25 mouse cellular contexts compared by ENCODE assay signal in the genomic region with DNA sequence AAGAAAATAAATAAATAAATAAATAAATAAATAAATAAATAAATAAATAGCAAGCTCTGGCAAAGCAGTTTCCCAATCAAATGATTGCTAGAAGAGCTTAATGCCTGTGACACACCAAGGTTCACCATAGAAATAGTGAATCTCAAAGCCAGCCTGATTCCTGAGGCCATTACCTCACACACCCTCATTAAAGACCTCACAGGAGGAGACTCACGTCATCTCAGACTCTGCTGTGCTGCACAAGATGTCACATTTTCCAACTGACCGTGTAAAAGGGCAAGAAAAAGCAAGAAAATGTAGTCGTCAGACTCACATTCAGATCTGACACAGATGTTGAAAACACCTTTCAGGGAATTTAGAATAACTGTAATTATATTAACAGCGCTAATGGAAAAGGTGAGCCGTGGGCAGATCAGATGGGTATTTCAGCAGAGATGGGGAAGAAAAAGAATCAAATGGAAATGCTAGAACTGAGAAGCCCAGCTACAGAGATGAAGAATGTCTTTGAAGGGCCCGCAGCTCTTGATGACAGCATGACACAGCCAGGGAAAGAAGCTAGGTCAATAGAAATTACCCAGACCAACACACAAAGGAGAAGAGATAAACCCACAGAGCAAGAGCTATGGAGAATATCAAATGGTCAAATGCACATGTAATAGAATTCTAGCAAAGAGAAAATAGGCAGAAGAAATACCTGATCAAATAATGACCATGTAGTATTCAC.
A peak's percentile ranks its signal among the peaks of the same experiment; 100 is the strongest.
DNase-seq lines count a peak whose midpoint lies in the region; ATAC-seq and TF ChIP-seq lines count a peak whose summit lies in the region.
"Had no signal": no experiment of that assay in that cellular context is flagged by ENCODE, and none has a peak within 500 bp of the region (broad histone marks: within the 10 kb centered on the region; RNA-seq: fewer than 3 reads in every experiment).

No protein-coding gene starts in this region.

- H3K36me3 ChIP-seq in forebrain, embryonic 13.5 days (ENCODE audit: poor library complexity, severe bottlenecking), result peaks cover 9% of the 10 kb centered on the region
- no peaks in the 10 kb centered on the region for H3K36me3 ChIP-seq in forebrain, embryonic 11.5 days (ENCODE audit: control insufficient read depth, insufficient read depth, low read length)
- peaks cover 3% of the 10 kb centered on the region; the same call in 1 of the 2 replicates for H3K36me3 ChIP-seq in midbrain, embryonic 16.5 days (ENCODE audit: control insufficient read depth, insufficient read depth, low read length)
- 0 out of 2 replicates have a peak, but pooled peaks cover 2% of the 10 kb centered on the region for H3K36me3 ChIP-seq in midbrain, embryonic 13.5 days
- H3K36me3 ChIP-seq in CH12.LX (replicated peaks in 1 of 2; ENCODE audit: control insufficient read depth in 1 of 2, insufficient read depth in 1 of 2, low read length in 1 of 2), result no peaks in the 10 kb centered on the region
- no peaks in the 10 kb centered on the region for H3K36me3 ChIP-seq in forebrain, postnatal 0 days (ENCODE audit: insufficient read depth)
- H3K36me3 ChIP-seq: heart, embryonic 15.5 days had no signal

- peak overlapping the region; percentile 60 for H3K27ac ChIP-seq in forebrain, embryonic 13.5 days
- no peak overlapping the region for H3K27ac ChIP-seq in forebrain, embryonic 11.5 days (ENCODE audit: low read depth, low read length)
- H3K27ac ChIP-seq in midbrain, embryonic 16.5 days (ENCODE audit: low read length), result peak overlapping the region; percentile 50
- H3K27ac ChIP-seq in midbrain, embryonic 13.5 days, result no peak overlapping the region; the same call in 1 of the 2 replicates
- no peak overlapping the region for H3K27ac ChIP-seq in CH12.LX (ENCODE audit: insufficient read depth, low read depth)
- no peak overlapping the region for H3K27ac ChIP-seq in forebrain, postnatal 0 days (ENCODE audit: low read depth, low read length)
- H3K27ac ChIP-seq in layer of hippocampus, adult 2 months, result no peak overlapping the region
- H3K27ac ChIP-seq: heart, embryonic 15.5 days; hindbrain, embryonic 14.5 days; hindbrain, postnatal 0 days had no signal

- H3K4me1 ChIP-seq in forebrain, embryonic 13.5 days, result peaks cover 19% of the 10 kb centered on the region; the same call in 1 of the 2 replicates
- H3K4me1 ChIP-seq in forebrain, embryonic 11.5 days (replicated peaks; ENCODE audit: control insufficient read depth, insufficient read depth, low read length), result no peaks in the 10 kb centered on the region
- H3K4me1 ChIP-seq in midbrain, embryonic 16.5 days (ENCODE audit: control insufficient read depth, insufficient read depth, low read length), result no peaks in the 10 kb centered on the region
- H3K4me1 ChIP-seq in midbrain, embryonic 13.5 days (replicated peaks), result peaks cover 13% of the 10 kb centered on the region
- H3K4me1 ChIP-seq in CH12.LX (ENCODE audit: control insufficient read depth in 1 of 2, insufficient read depth in 2 of 2), result peaks cover 13 to 50% of the 10 kb centered on the region in 2 experiments
- no peaks in the 10 kb centered on the region for H3K4me1 ChIP-seq in forebrain, postnatal 0 days (ENCODE audit: insufficient read depth)
- H3K4me1 ChIP-seq: heart, embryonic 15.5 days had no signal

- TF ChIP-seq EP300 in CH12.LX (IDR thresholded peaks at IDR 0.05; ENCODE audit: low read length), result 0 out of 2 replicates have a peak, but pooled peaks have one; percentile 10

- no peaks in the 10 kb centered on the region for H3K27me3 ChIP-seq in forebrain, embryonic 13.5 days
- no peaks in the 10 kb centered on the region for H3K27me3 ChIP-seq in forebrain, embryonic 11.5 days (ENCODE audit: control insufficient read depth, insufficient read depth, low read length)
- H3K27me3 ChIP-seq in midbrain, embryonic 16.5 days (ENCODE audit: control insufficient read depth, insufficient read depth, low read depth, low read length), result no peaks in the 10 kb centered on the region
- no peaks in the 10 kb centered on the region for H3K27me3 ChIP-seq in midbrain, embryonic 13.5 days
- H3K27me3 ChIP-seq in CH12.LX (replicated peaks), result no peaks in the 10 kb centered on the region
- no peaks in the 10 kb centered on the region for H3K27me3 ChIP-seq in forebrain, postnatal 0 days (ENCODE audit: insufficient read depth, low read length)
- H3K27me3 ChIP-seq: heart, embryonic 15.5 days had no signal

- dilution Hi-C loops in CH12.LX (cut with MboI; ENCODE audit: extremely low pct_ligation_motif_present, extremely low pct_unique_long_range_greater_than_20kb, low sequenced_read_pairs), result no loop called here

- DNase-seq in forebrain, embryonic 11.5 days (ENCODE audit: low spot score), result no peak
- DNase-seq in CH12.LX (ENCODE audit: extremely low read depth), result peak; percentile 29
- DNase-seq in forebrain, postnatal 0 days, result no peak
- DNase-seq in cerebellum, adult 9-10 months, result no peak
- no peak for DNase-seq in layer of hippocampus, adult 2 months (ENCODE audit: low spot score in 2 of 2)
- DNase-seq: adrenal gland, adult 2 months; adrenal gland, postnatal 14 days; cerebellum, adult 11-12 months; cerebellum, adult 8-10 months; cerebellum, postnatal 14 days; gastrocnemius, postnatal 25 days; heart, adult 18-20 months; heart, postnatal 10 days; heart, postnatal 4 days; kidney, adult 18-20 months; kidney, adult 9 months had no signal

- in situ Hi-C loops in CH12.LX (cut with MboI; ENCODE audit: low pct_ligation_motif_present, low pct_unique_long_range_greater_than_20kb, low sequenced_read_pairs), result no loop called here

- H3K9me3 ChIP-seq in forebrain, embryonic 13.5 days (replicated peaks), result no peaks in the 10 kb centered on the region
- no peaks in the 10 kb centered on the region for H3K9me3 ChIP-seq in forebrain, embryonic 11.5 days (ENCODE audit: control insufficient read depth, low read length)
- no peaks in the 10 kb centered on the region for H3K9me3 ChIP-seq in midbrain, embryonic 16.5 days (replicated peaks; ENCODE audit: control insufficient read depth, low read length, poor library complexity, severe bottlenecking)
- no peaks in the 10 kb centered on the region for H3K9me3 ChIP-seq in midbrain, embryonic 13.5 days
- no peaks in the 10 kb centered on the region for H3K9me3 ChIP-seq in CH12.LX (replicated peaks; ENCODE audit: low read length)
- H3K9me3 ChIP-seq in forebrain, postnatal 0 days (ENCODE audit: low read length), result no peaks in the 10 kb centered on the region
- H3K9me3 ChIP-seq: heart, embryonic 15.5 days had no signal

- TF ChIP-seq CTCF in CH12.LX (conservative IDR thresholded peaks at IDR 0.05 in 1 of 2, IDR thresholded peaks at IDR 0.05 in 1 of 2; ENCODE audit: low read depth in 2 of 2, low read length in 2 of 2), result no peak
- no peak for TF ChIP-seq CTCF in forebrain, postnatal 0 days (IDR thresholded peaks at IDR 0.05; ENCODE audit: low read depth)
- TF ChIP-seq CTCF in layer of hippocampus, adult 2 months (conservative IDR thresholded peaks at IDR 0.05), result no peak

- 69% methylated on average over 6 of the region's 6 CpGs for WGBS in forebrain, embryonic 13.5 days
- 81% methylated on average over 6 of the region's 6 CpGs for WGBS in forebrain, embryonic 11.5 days
- WGBS in midbrain, embryonic 16.5 days, result 53% methylated on average over 6 of the region's 6 CpGs
- whole genome bisulfite sequencing in midbrain, embryonic 13.5 days, result 69% methylated on average over 6 of the region's 6 CpGs
- 63% methylated on average over 6 of the region's 6 CpGs for WGBS in forebrain, postnatal 0 days

- peak; percentile 55; the same call in 1 of the 2 replicates for ATAC-seq in forebrain, embryonic 13.5 days
- no peak for ATAC-seq in forebrain, embryonic 11.5 days (replicated peaks; ENCODE audit: low FRiP score)
- peak; percentile 59; the same call in 1 of the 2 replicates for ATAC-seq in midbrain, embryonic 16.5 days
- ATAC-seq in midbrain, embryonic 13.5 days, result no peak; the same call in 1 of the 2 replicates
- ATAC-seq in forebrain, postnatal 0 days, result peak; percentile 29; the same call in 1 of the 2 replicates
- ATAC-seq: hindbrain, postnatal 0 days; inflammation-experienced regulatory T-cells, adult 6 months; intestine, embryonic 16.5 days had no signal

- no peak overlapping the region for H3K4me2 ChIP-seq in forebrain, embryonic 13.5 days
- H3K4me2 ChIP-seq in forebrain, embryonic 11.5 days (ENCODE audit: low read depth, low read length, severe bottlenecking), result no peak overlapping the region
- H3K4me2 ChIP-seq in midbrain, embryonic 16.5 days (ENCODE audit: low read length), result no peak overlapping the region
- no peak overlapping the region for H3K4me2 ChIP-seq in midbrain, embryonic 13.5 days (replicated peaks)
- H3K4me2 ChIP-seq in CH12.LX (ENCODE audit: insufficient read depth, low read depth, poor library complexity, severe bottlenecking), result no peak overlapping the region
- H3K4me2 ChIP-seq in forebrain, postnatal 0 days (ENCODE audit: low read depth), result no peak overlapping the region
- H3K4me2 ChIP-seq: heart, embryonic 11.5 days; heart, embryonic 15.5 days; hindbrain, embryonic 14.5 days had no signal

- TF ChIP-seq POLR2A in CH12.LX (IDR thresholded peaks at IDR 0.05; ENCODE audit: low read depth, low read length), result no peak

- H3K4me3 ChIP-seq in forebrain, embryonic 13.5 days, result no peak overlapping the region
- H3K4me3 ChIP-seq in forebrain, embryonic 11.5 days (ENCODE audit: low read depth, low read length), result no peak overlapping the region
- no peak overlapping the region for H3K4me3 ChIP-seq in midbrain, embryonic 16.5 days (ENCODE audit: low read depth, low read length)
- no peak overlapping the region for H3K4me3 ChIP-seq in midbrain, embryonic 13.5 days (replicated peaks)
- no peak overlapping the region for H3K4me3 ChIP-seq in CH12.LX (replicated peaks in 1 of 3; ENCODE audit: low read depth in 2 of 3, low read length in 2 of 3, poor library complexity in 1 of 3)
- no peak overlapping the region for H3K4me3 ChIP-seq in forebrain, postnatal 0 days (ENCODE audit: low read depth, low read length)
- no peak overlapping the region for H3K4me3 ChIP-seq in layer of hippocampus, adult 2 months
- H3K4me3 ChIP-seq: heart, embryonic 15.5 days had no signal

- TF ChIP-seq RAD21 in CH12.LX (IDR thresholded peaks at IDR 0.05; ENCODE audit: low read depth, low read length), result no peak

- no peaks in the 10 kb centered on the region for H3K79me2 ChIP-seq in CH12.LX (replicated peaks; ENCODE audit: control insufficient read depth, extremely low read depth, insufficient read depth, poor library complexity, severe bottlenecking)

- no peak overlapping the region for H3K9ac ChIP-seq in forebrain, embryonic 13.5 days
- H3K9ac ChIP-seq in forebrain, embryonic 11.5 days (ENCODE audit: low read length), result no peak overlapping the region
- no peak overlapping the region for H3K9ac ChIP-seq in midbrain, embryonic 16.5 days (ENCODE audit: low read depth, low read length)
- no peak overlapping the region for H3K9ac ChIP-seq in midbrain, embryonic 13.5 days (replicated peaks)
- H3K9ac ChIP-seq in CH12.LX (ENCODE audit: insufficient read depth, low read depth), result no peak overlapping the region
- H3K9ac ChIP-seq in forebrain, postnatal 0 days, result no peak overlapping the region
- H3K9ac ChIP-seq: heart, embryonic 15.5 days; hindbrain, embryonic 14.5 days had no signal

TF ChIP-seq in CH12.LX, 34 proteins besides CTCF, POLR2A, EP300 and RAD21 (continues in another document):
- TF ChIP-seq IRF4 (IDR thresholded peaks at IDR 0.05; ENCODE audit: low read depth, low read length), result 0 out of 2 replicates have a peak, but pooled peaks have one; percentile 21
- peak; percentile 89 for TF ChIP-seq ETS1 (conservative IDR thresholded peaks at IDR 0.05; ENCODE audit: low read depth, low read length)
- TF ChIP-seq BHLHE40 (IDR thresholded peaks at IDR 0.05; ENCODE audit: low read depth, low read length), result 0 out of 2 replicates have a peak, but pooled peaks have one; percentile 32

Comparison
In these comparisons a context has a peak if more than half of its experiments do, and no peak if none do; other contexts are left out.
1. ATAC-seq: peak in forebrain, embryonic 13.5 days (single experiment), midbrain, embryonic 16.5 days (single experiment) and forebrain, postnatal 0 days (single experiment); none in forebrain, embryonic 11.5 days (single experiment) and midbrain, embryonic 13.5 days (single experiment).
2. H3K27ac ChIP-seq: peak in forebrain, embryonic 13.5 days (single experiment) and midbrain, embryonic 16.5 days (single experiment); none in forebrain, embryonic 11.5 days (single experiment), midbrain, embryonic 13.5 days (single experiment), CH12.LX (single experiment), forebrain, postnatal 0 days (single experiment) and layer of hippocampus, adult 2 months (single experiment).